Mouse (Mus musculus) G1E (cell line): ENCODE data around the gene Nfix. TPM values are rescaled to one million over a fixed set of nuclear protein-coding genes. Genes with fewer than 3 reads are reported as not detected.

Experiments used
- ATAC-seq: 2 replicates; pipeline ENCODE4 v1.8.0; 2016; ENCODE audit warnings: mild to moderate bottlenecking; ENCODE audit not compliant: insufficient number of reproducible peaks, poor library complexity, low FRiP score, severe bottlenecking; ENCODE audit errors: extremely low read depth
- DNase-seq: peaks from one replicate; pipeline ENCODE4 v3.0.0; 2012; ENCODE audit warnings: low spot score
- H3K27me3 ChIP-seq: 2 replicates; pipeline ENCODE4 v1.6.1; 2012; ENCODE audit warnings: mild to moderate bottlenecking, low read length, inconsistent platforms; ENCODE audit not compliant: insufficient read depth
- H3K36me3 ChIP-seq: replicated peaks from 2 replicates; pipeline ENCODE3; 2012; ENCODE audit warnings: mild to moderate bottlenecking, inconsistent platforms
- H3K4me1 ChIP-seq: 2 replicates; pipeline ENCODE4 v1.6.1; 2012; ENCODE audit warnings: low read depth, low read length, inconsistent platforms, mixed read lengths; ENCODE audit not compliant: insufficient read depth
- H3K4me3 ChIP-seq: 2 replicates; pipeline ENCODE4 v1.5.1; 2012; ENCODE audit warnings: low read depth, mild to moderate bottlenecking, inconsistent platforms, low read length, moderate library complexity, mixed read lengths
- H3K9me3 ChIP-seq: replicated peaks from 2 replicates; pipeline ENCODE4 v1.6.1; 2012; ENCODE audit warnings: inconsistent platforms
- CTCF ChIP-seq: IDR thresholded peaks from 2 replicates; pipeline ENCODE4 v1.5.1; 2012; ENCODE audit warnings: low read depth, low read length, inconsistent platforms, mixed read lengths
- GATA1 ChIP-seq: IDR thresholded peaks from 2 replicates; pipeline ENCODE4 v1.6.1; 2012; ENCODE audit warnings: borderline replicate concordance, low read length, inconsistent platforms, mixed read lengths
- GATA2 ChIP-seq: IDR thresholded peaks from 2 replicates; pipeline ENCODE4 v1.6.1; 2012; ENCODE audit warnings: low read depth, low read length, inconsistent platforms, borderline replicate concordance
- POLR2AphosphoS5 ChIP-seq: IDR thresholded peaks from 2 replicates; pipeline ENCODE4 v1.6.1; 2012; ENCODE audit warnings: low read depth, low read length, inconsistent platforms; ENCODE audit not compliant: insufficient replicate concordance
- TAL1 ChIP-seq: conservative IDR thresholded peaks from 2 replicates; pipeline ENCODE4 v1.6.1; 2012; ENCODE audit warnings: low read depth, low read length, inconsistent platforms, mixed read lengths
- polyA plus RNA-seq: library from polyadenylated mRNA; stranded (reverse); fragments of >175 nt; gene quantifications from 2 replicates; pipeline ENCODE4 v1.2.3, GENCODE M21; 2012
- total RNA-seq, 2 experiments: library from RNA; stranded (forward) in 1 of 2; stranded (reverse) in 1 of 2; fragments of 200-1000 nt in 1 of 2; fragments of >200 nt in 1 of 2; fragmentation: Nextera tagmentation in 1 of 2; gene quantifications; 2 replicates each; pipeline ENCODE4 v1.2.3; 2014 to 2017

Gene Nfix
- total and polyA plus RNA-seq, 3 experiments: 4.3 to 34.0 (median 16.2) TPM

- Histone ChIP-seq H3K4me1 (peaks cover 41% of the 10 kb centered on the region), H3K27me3 (peaks cover 80% of the 10 kb centered on the region), H3K4me3 (no peak overlapping the region), H3K9me3 (no peaks in the 10 kb centered on the region), H3K36me3 (peaks cover 50% of the 10 kb centered on the region)
- DNase-seq (no peak), ATAC-seq (no peak)
- TF ChIP-seq GATA2 (no peak), POLR2AphosphoS5 (no peak), CTCF (no peak)
Measured at GRCm38 (mm10) chr8:84797256-84797797, 2.8 kb downstream of the Nfix start.

- peaks cover 77% of the 10 kb centered on the region for H3K27me3 ChIP-seq
- no peak for TF ChIP-seq CTCF
- no peak for DNase-seq
Measured at GRCm38 (mm10) chr8:84794486-84794885, 5.7 kb downstream of the Nfix start.

DNA sequence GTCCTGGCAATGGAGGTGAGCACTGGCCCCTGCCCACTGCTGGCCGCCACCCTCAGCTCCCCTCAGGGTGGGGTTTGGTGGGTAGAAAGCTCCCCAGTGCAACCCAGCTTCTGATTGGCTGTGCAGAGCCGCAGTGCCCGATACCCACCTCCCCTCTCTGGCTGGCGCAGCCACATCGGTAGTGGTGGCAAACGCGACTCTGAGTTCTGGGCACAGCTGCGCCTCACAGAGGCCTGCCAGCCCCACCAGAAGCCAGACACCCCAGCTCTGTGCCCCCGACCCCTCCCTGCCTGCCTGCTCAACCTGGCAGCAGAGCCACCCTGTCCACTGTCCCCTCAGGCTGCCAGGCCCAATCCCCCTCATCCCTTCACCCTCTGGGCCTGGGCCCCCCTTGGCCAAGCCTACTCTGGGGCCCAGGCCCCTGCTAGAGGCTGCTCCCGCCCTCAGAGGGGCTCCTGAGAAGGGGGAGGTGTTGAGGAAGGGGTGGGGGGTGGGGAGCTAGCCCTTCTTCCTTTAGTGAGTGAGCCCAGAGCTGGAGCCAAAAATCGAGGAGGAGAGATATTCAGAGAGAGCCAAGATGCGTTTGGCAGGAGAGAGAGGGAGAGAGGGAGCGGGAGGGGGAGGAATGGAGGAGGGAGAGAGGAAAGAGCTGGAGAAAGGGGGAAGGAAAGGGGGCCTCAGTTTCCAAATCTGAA, 6.2 kb downstream of the Nfix start:
- DNase-seq (no peak), ATAC-seq (no peak)
- Histone ChIP-seq H3K9me3 (no peaks in the 10 kb centered on the region), H3K4me1 (peaks cover 18% of the 10 kb centered on the region), H3K36me3 (peaks cover 50% of the 10 kb centered on the region), H3K4me3 (no peak overlapping the region), H3K27me3 (peaks cover 73% of the 10 kb centered on the region)
- TF ChIP-seq CTCF (no peak), GATA2 (no peak), GATA1 (no peak), TAL1 (no peak), POLR2AphosphoS5 (no peak)

More at GRCm38 (mm10) chr8:84794486-84794885, 5.7 kb downstream of the Nfix start:
- Histone ChIP-seq H3K4me1 (peaks cover 23% of the 10 kb centered on the region), H3K9me3 (no peaks in the 10 kb centered on the region), H3K36me3 (peaks cover 50% of the 10 kb centered on the region), H3K4me3 (no peak overlapping the region)
- ATAC-seq: no peak

DNA sequence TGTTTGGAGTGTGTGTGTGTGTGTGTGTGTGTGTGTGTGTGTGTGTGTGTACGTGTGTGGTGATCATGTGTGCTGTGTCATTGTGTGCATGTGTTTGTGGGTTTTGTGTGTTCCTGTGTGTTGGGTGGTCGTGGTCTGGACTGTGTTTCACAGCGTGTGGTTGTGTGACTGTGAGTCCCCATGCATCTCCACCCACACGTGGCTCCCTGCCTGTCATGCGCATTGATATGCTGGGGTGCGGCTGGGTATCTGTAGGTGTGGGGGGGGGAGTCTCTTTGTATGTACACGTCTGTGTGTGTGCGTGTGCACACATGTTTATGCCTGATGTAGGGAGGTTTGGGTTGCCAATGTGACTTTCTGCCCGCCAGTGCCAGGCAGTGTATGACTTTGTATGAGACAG, 7.0 kb downstream of the Nfix start:
- no peak for ATAC-seq
- Histone ChIP-seq H3K4me3 (no peak overlapping the region), H3K9me3 (no peaks in the 10 kb centered on the region), H3K36me3 (peaks cover 46% of the 10 kb centered on the region), H3K4me1 (peaks cover 13% of the 10 kb centered on the region), H3K27me3 (peaks cover 68% of the 10 kb centered on the region)
- DNase-seq: no peak
- TF ChIP-seq CTCF (no peak), POLR2AphosphoS5 (no peak), GATA1 (no peak), TAL1 (no peak), GATA2 (no peak)

DNA sequence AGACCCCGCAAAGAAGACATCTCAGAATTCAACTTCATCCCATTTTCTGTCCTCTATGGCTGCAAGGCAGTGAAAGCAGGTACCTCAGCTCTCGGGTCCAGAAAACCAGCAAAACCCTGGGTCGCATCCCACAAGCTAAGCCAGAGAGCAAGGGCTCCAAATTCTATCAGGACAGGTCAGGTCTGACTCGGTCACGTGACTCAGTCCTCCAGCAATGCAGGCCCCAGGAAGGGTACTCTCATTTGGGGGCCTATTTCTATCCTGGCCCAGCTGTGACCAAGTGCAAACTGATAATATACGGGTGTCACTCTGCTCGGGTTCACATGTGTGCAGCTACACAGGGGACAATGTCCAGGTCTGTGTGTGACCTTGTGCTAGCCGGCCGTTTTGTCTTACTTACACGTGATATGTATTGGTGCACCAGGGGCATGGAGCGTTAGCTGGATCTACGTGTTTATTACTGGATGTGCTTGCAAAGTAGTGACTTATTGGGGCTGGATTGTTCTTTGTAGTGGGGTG, 7.7 kb downstream of the Nfix start:
- TF ChIP-seq GATA2: no peak
- no peak for TF ChIP-seq POLR2AphosphoS5
- no peak for TF ChIP-seq GATA1
- TF ChIP-seq TAL1: no peak
- no peak for TF ChIP-seq CTCF
- DNase-seq (no peak), ATAC-seq (no peak)
- peaks cover 69% of the 10 kb centered on the region for H3K27me3 ChIP-seq
- peaks cover 46% of the 10 kb centered on the region for H3K36me3 ChIP-seq
- peaks cover 11% of the 10 kb centered on the region for H3K4me1 ChIP-seq
- no peaks in the 10 kb centered on the region for H3K9me3 ChIP-seq
- H3K4me3 ChIP-seq: no peak overlapping the region

DNA sequence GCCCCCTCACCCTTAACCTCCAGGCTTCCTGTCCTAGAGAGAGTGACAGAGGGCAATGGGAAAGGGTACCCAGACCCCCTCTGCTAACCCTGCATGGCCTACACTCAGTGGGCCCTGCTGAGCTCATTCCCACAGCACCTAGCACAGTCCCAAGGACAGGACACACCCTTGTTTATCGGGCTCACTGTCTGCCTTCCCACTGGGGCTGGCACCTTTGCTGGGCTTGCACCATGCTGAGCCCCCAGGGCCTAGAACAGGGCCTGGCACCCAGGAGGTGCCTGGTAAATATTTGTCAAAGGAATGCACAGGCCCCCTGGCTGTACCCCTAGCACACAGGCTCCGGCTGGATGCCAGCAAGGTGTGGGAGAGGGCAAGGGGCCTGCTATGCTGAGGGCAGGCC, 9.6 kb downstream of the Nfix start:
- Histone ChIP-seq H3K36me3 (peaks cover 45% of the 10 kb centered on the region), H3K4me3 (no peak overlapping the region), H3K9me3 (no peaks in the 10 kb centered on the region), H3K27me3 (peaks cover 72% of the 10 kb centered on the region), H3K4me1 (peaks cover 14% of the 10 kb centered on the region)
- ATAC-seq (no peak), DNase-seq (no peak)
- TF ChIP-seq TAL1 (no peak), GATA2 (no peak), GATA1 (no peak), CTCF (no peak), POLR2AphosphoS5 (no peak)
